Mouse (Mus musculus) thymus, postnatal 14 days (tissue): ENCODE measurements at regions not wholly inside any gene's neighbourhood (a gene's known extent, or its start where the extent isn't known, plus 50 kb on each side); places are given as distances from the start of the nearest gene placed in this dataset.

Source experiments
- DNase-seq: peaks from one replicate; pipeline ENCODE4 v3.0.0; 2021

- DNase-seq = no peak
These were observed 70.0 kb downstream of the Mbip start for GRCm38 (mm10) chr12:56275556-56276242.

DNA sequence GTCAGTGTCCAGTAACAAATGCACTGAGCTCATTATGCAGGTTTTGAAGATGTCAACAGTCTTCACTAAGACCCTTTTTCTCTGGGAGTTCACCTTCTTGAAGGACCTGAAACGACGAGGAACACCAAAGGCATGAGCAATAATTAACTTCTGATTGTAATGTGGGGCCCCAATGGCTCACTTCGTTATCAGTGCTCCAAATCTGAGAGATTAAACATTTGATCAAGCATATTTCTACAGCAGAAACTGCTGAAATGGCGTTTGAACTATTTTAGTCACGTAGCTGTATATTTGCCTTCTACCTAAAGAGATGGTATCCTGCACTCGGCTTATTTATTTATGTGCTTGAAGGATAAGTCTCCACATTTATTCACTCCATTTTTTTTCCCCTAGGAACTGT is 80.6 kb downstream of the Mbip start:
- DNase-seq = no peak

- no peak for DNase-seq
These were observed 84.2 kb downstream of the Mbip start for GRCm38 (mm10) chr12:56261471-56261870.

- DNase-seq = no peak
These were observed 87.2 kb downstream of the Mbip start for GRCm38 (mm10) chr12:56258401-56259050.

- DNase-seq = no peak
These were observed 89.3 kb downstream of the Mbip start for GRCm38 (mm10) chr12:56256243-56256881.

- DNase-seq = no peak
These were observed 92.9 kb downstream of the Mbip start for GRCm38 (mm10) chr12:56252612-56253444.

- no peak for DNase-seq
These were observed 95.4 kb downstream of the Mbip start for GRCm38 (mm10) chr12:56250262-56250661.

DNA sequence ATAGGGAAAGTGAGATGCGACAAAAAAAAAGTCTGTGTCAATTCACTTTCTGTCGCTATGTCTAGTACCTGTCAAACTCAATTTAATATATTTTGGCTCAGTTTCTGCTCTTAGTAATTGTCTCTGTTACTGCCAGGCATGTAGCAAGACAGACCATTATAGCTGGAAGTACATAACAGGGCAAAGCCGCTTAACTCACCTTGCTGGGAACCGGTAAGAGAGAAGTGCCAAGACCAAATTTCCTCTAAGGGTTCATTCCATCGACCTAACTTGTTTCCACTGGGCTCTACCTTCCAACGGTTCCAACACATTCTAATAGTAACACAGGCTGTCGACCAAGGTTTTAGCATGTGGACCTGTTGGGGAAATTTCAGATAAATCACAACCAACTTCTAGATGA is 99.3 kb downstream of the Mbip start:
- no peak for DNase-seq

- no peak for DNase-seq
These were observed 102.9 kb downstream of the Mbip start for GRCm38 (mm10) chr12:56242803-56243202.

DNA sequence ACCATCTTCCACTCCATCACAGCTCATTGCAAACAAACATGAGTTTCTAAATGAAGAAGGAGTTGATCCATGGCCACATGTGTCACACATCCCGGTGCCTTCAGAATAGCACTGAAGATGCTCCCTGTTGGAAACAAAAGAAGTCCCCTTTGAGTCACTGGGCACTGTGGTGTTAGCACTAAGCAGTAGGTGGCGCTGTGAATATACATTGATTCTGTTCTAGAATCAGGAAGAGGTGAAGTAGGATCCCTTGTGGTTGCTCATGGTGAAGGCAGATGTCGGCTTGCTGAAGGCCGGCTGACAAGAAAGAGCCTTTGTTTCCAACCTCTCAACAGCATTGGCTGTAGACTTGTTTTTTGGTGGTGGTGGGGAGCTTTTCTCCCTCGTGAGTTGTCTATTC is 104.0 kb downstream of the Mbip start:
- peak; percentile 18 for DNase-seq

DNA sequence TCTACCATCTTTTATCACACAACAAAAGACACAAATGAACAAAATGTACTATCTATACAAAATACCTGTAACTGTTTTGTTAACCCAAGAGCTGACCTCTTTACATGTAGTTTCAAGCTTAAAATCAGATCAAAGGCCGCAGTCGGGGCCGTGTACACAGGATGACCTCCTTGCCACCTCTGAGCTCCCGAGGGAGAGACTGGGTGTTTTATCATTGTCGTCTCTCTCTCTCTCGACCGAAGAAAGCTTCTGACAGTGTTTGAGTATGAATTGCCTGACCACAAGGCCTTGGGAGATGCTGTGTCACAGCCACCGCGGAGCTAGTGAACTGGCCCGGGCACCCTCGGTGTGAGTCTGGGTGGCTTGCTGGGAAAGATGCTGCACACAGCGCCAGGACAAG is 105.5 kb downstream of the Mbip start:
- no peak for DNase-seq

- DNase-seq = no peak
These were observed 111.1 kb downstream of the Mbip start for GRCm38 (mm10) chr12:56234571-56234970.

GRCm38 (mm10) chr12:56233209-56233608 is 112.5 kb downstream of the Mbip start:
- DNase-seq = no peak

DNA sequence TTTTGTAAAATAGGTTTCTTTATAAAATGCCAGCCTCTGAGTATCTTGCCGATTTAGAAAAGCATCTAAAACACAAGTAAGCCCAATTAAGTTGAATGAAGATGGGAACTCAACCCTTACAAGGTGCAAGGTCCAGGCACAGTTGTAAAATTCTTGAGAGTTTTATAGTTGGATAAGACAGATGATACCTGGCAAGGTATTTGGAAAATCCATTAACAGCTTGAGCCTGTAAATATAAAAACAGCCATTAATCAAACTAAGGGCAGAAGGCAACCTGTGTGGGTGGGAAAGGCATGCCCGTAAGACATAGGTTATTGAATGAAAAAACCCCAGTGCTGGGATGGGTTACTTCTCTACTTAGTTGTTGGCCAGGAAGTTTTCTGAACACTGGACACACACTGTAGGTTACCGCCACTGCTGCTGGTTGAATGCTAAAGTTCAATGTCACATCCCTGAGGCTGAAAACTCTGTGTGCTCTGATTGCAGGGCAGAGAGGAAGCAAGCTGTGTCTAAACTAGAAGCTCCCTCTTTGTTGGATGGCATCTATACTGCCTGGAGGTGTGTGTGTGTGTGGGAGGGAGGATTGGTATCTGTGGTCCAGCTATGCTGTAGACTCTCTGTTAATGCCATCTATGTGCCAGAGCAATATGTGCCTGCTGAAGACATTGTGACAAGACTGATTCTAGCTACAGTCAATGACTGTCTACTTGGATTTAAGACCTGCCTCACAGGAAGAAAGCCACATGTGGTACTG is 121.4 kb downstream of the Mbip start:
- DNase-seq = no peak

DNA sequence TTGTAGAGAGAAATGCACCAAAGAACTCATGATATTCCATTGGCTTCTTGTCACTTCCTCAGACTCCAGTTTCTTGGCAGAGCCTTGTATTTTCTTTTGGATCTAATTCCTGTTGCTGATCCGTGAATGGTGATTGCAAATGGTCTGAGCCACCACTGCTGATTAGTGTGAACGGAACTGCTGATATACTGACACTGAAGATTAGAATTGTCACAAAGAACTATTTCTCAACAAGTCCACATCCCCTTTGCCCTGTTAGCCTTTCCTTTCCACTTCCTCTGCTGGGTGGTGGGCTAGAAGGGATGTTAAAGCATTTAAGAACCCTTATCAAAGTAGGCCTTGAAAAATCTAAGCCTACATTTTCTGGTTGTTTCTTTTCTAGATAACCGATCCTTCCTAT is 152.2 kb downstream of the Mbip start:
- DNase-seq = no peak

- no peak for DNase-seq
These were observed 156.1 kb downstream of the Mbip start for GRCm38 (mm10) chr12:56189562-56189961.

GRCm38 (mm10) chr12:56160736-56161135 is 185.0 kb downstream of the Mbip start:
- DNase-seq = no peak

DNA sequence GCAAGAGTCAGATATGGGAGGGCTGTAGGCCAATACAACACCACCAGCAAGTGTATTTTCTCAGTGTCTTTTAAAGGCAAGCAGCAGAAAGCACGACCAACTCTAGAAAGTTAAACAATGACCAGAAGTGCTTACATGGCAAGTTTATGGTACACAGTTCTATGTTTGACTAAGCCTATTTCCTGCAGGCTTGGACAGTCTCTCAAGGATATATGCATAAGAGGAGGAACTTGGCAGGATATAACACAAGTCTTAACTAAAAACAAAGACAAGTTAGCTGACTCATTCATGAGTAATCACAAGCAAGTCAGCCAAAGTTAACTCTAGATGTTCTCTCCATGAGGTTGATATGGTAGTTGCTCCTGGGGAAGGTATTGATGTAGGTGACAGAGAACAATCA is 201.3 kb downstream of the Mbip start:
- DNase-seq = no peak

DNA sequence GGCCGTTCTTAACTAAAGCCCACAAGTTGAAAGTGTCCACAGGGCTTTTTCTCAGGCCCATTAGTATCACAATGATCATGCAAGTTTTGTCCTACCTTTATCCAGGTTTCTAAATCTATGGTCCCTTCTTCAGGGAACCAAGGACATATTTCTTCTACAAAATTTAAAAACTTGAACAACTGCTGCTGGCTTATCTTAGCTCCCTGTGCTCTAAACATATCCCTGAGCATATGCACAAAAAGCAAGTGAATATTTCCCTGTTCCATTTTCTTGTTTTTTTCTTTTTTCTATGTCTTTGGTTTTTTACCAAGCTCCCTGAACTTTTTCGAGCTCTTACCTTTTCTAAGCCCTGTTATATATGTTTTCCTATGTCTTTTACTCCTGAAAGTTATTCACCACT is 201.9 kb downstream of the Mbip start:
- no peak for DNase-seq

- DNase-seq = no peak
These were observed 231.2 kb downstream of the Mbip start for GRCm38 (mm10) chr12:56114446-56114845.

- no peak for DNase-seq
These were observed 245.3 kb downstream of the Brms1l start for GRCm38 (mm10) chr12:56081406-56081805.

GRCm38 (mm10) chr12:56064183-56064582 is 228.1 kb downstream of the Brms1l start:
- DNase-seq = no peak

DNA sequence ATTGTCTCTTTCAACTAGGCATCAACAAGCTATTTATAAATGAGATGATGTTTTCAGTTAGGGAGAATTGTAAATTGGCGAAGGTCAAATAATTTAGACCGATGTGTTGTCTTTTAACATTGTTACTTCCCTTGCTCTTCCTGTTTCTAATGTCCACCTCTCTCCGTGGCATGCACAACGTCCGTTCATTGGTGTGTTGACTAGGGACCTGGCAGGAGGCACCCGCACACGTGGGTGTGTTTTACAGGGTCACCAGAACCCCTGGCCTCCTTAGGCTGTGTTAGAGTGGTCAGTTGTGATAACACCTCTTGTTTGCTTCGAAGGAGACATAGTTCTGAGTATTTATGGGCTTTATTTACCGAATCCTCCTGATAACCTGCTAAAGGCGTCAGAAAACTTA is 222.8 kb downstream of the Brms1l start:
- DNase-seq = no peak
